Mouse (Mus musculus): ENCODE measurements around the gene Polr1d. TPM values are rescaled to one million over a fixed set of nuclear protein-coding genes. Genes with fewer than 3 reads are reported as not detected.

Gene Polr1d
- polyA plus RNA-seq, 1 experiment from 2014 or later, result 161 TPM

DNA sequence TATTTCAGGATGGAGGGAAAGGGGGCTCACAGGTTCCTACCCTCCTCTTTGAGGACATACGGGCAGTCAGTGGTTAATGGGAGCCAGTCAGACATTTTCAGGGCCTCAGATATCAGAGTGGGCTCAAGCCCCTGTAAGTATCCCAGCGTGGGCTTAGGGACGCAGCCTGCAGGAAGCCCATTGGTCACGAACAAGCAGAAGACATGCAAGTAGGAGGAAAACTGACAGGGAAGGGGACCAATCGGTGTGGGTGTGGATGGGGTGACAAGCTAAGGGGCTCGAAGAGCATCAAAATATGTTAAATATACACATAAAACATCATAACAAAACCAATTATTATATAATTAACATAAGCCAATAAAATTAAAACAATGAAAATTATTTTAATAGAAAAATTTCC lies 22.5 kb upstream of the Polr1d start:
- no peak overlapping the region for H3K4me3 ChIP-seq (replicated peaks; ENCODE audit: low read depth, low read length)
- no peak overlapping the region for H3K27ac ChIP-seq
- no peak for TF ChIP-seq CTCF (IDR thresholded peaks at IDR 0.05; ENCODE audit: low read depth)
- peaks cover 7% of the 10 kb centered on the region; the same call in 1 of the 2 replicates for H3K4me1 ChIP-seq (replicated peaks; ENCODE audit: insufficient read depth, low read length)
- H3K9ac ChIP-seq (ENCODE audit: low read depth, low read length), result no peak overlapping the region
- 84% methylated on average over 6 of the region's 6 CpGs for WGBS
- H3K27me3 ChIP-seq (ENCODE audit: insufficient read depth, low read length), result no peaks in the 10 kb centered on the region
- no peaks in the 10 kb centered on the region for H3K9me3 ChIP-seq (replicated peaks; ENCODE audit: low read length)
- no peaks in the 10 kb centered on the region for H3K36me3 ChIP-seq (ENCODE audit: insufficient read depth, low read length)
- ATAC-seq (replicated peaks; ENCODE audit: low FRiP score, low read depth), result no peak
- H3K4me2 ChIP-seq (ENCODE audit: low read length), result no peak overlapping the region
- DNase-seq (ENCODE audit: low spot score), result no peak

DNA sequence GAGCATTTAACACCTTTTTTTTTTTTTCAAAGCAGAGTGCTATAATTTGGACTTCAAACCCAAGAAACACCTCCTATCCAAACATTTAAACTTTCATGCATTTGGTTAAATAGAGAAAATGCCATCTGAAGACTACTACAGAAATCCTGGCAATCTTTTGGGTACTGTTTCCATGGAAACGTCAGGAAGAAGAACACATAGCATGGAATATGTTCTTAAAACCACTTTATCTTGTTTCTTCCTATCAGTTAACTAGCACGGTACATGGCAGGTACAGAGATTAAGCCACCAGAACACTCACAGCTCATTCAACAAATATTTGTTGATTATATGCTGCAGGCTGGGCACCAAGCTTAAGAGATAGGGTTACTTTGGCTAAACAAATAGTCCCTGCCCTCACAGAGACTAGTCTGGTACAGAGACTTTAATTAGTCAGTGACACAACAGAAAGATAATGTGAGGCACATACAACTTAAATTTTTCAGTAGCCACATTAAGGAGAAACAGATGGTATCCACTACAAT lies 22.0 kb upstream of the Polr1d start:
- Histone ChIP-seq H3K9me3 (replicated peaks; ENCODE audit: low read length) (no peaks in the 10 kb centered on the region), H3K36me3 (ENCODE audit: insufficient read depth, low read length) (no peaks in the 10 kb centered on the region), H3K9ac (ENCODE audit: low read depth, low read length) (no peak overlapping the region), H3K4me2 (ENCODE audit: low read length) (no peak overlapping the region), H3K27me3 (ENCODE audit: insufficient read depth, low read length) (no peaks in the 10 kb centered on the region), H3K27ac (no peak overlapping the region), H3K4me1 (replicated peaks; ENCODE audit: insufficient read depth, low read length) (peaks cover 7% of the 10 kb centered on the region; the same call in 1 of the 2 replicates), H3K4me3 (replicated peaks; ENCODE audit: low read depth, low read length) (no peak overlapping the region)
- DNase-seq (ENCODE audit: low spot score) (no peak), ATAC-seq (replicated peaks; ENCODE audit: low FRiP score, low read depth) (no peak)
- WGBS, result 81% methylated on average over 2 of the region's 2 CpGs
- TF ChIP-seq CTCF (IDR thresholded peaks at IDR 0.05; ENCODE audit: low read depth), result no peak

DNA sequence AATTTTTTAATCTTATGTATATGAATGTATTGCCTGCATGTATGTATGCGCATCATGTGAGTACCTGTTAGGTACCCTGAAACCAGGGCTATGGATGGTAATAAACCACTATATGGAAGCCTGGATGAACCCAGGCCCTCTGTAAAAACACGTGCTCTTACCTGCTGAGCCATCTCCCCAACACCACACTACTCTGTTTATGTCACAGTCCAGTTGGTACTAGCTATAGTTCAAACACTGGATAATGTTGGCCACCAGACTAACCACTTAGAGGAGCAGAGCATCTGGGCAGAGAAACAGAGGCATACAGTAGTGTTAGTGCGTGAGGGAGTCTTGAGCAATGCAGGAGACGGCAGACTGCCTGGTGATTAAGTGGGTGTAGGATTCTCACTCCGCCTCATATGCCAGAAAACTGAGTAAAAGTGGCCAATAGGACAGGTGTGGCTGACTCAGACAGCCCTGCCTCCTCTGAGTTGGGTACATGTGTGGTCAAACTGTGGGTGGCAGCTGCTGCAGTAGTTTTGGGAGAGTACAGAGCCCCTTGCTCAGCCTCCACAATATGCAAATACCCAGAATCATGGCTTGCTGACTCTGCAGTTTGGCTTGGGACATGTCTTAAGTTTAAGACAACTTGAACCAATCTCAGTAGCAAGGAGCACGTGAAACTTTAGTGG lies 21.1 kb upstream of the Polr1d start:
- WGBS, result 86% methylated on average over 6 of the region's 6 CpGs
- H3K9ac ChIP-seq (ENCODE audit: low read depth, low read length), result no peak overlapping the region
- no peak for ATAC-seq (replicated peaks; ENCODE audit: low FRiP score, low read depth)
- no peak for DNase-seq (ENCODE audit: low spot score)
- no peak overlapping the region for H3K4me3 ChIP-seq (replicated peaks; ENCODE audit: low read depth, low read length)
- TF ChIP-seq CTCF (IDR thresholded peaks at IDR 0.05; ENCODE audit: low read depth), result no peak
- H3K36me3 ChIP-seq (ENCODE audit: insufficient read depth, low read length), result no peaks in the 10 kb centered on the region
- H3K27me3 ChIP-seq (ENCODE audit: insufficient read depth, low read length), result no peaks in the 10 kb centered on the region
- H3K4me2 ChIP-seq (ENCODE audit: low read length), result no peak overlapping the region
- H3K9me3 ChIP-seq (replicated peaks; ENCODE audit: low read length), result no peaks in the 10 kb centered on the region
- peaks cover 7% of the 10 kb centered on the region; the same call in 1 of the 2 replicates for H3K4me1 ChIP-seq (replicated peaks; ENCODE audit: insufficient read depth, low read length)
- H3K27ac ChIP-seq, result no peak overlapping the region

DNA sequence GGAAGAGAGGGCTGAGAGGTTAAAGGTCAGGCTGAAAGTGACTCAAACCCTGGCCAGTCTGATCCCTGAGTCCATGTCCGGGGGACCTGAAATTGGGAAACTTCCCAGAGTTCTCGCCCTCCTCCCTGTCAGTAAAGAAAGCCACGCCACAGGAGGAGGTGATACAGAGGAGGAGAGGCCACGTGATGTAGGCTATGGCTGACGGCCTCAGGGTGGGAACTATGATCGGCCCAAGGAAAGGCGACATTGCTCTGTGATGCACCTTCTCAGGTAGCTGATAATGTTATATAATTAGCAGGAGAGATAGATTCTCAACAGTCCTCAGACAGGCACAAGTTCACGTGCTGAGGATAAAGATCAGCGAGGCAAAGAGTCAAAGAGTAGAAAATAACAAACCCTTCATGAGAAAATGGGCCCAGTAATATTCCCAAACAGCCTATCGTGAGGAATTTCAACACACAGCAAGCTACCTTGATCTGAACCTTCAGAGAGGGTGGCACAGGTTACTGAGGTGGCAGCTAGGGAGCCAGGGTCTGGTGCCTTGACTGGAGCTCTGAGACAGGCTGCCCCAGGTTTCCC lies 20.0 kb upstream of the Polr1d start:
- no peaks in the 10 kb centered on the region for H3K4me1 ChIP-seq (replicated peaks; ENCODE audit: insufficient read depth, low read length)
- H3K9me3 ChIP-seq (replicated peaks; ENCODE audit: low read length), result no peaks in the 10 kb centered on the region
- no peak overlapping the region for H3K9ac ChIP-seq (ENCODE audit: low read depth, low read length)
- H3K4me3 ChIP-seq (replicated peaks; ENCODE audit: low read depth, low read length), result no peak overlapping the region
- H3K36me3 ChIP-seq (ENCODE audit: insufficient read depth, low read length), result no peaks in the 10 kb centered on the region
- H3K27me3 ChIP-seq (ENCODE audit: insufficient read depth, low read length), result no peaks in the 10 kb centered on the region
- WGBS, result 83% methylated on average over 10 of the region's 10 CpGs
- no peak overlapping the region for H3K4me2 ChIP-seq (ENCODE audit: low read length)
- no peak for TF ChIP-seq CTCF (IDR thresholded peaks at IDR 0.05; ENCODE audit: low read depth)
- ATAC-seq (replicated peaks; ENCODE audit: low FRiP score, low read depth) (no peak), DNase-seq (ENCODE audit: low spot score) (no peak)
- no peak overlapping the region for H3K27ac ChIP-seq

DNA sequence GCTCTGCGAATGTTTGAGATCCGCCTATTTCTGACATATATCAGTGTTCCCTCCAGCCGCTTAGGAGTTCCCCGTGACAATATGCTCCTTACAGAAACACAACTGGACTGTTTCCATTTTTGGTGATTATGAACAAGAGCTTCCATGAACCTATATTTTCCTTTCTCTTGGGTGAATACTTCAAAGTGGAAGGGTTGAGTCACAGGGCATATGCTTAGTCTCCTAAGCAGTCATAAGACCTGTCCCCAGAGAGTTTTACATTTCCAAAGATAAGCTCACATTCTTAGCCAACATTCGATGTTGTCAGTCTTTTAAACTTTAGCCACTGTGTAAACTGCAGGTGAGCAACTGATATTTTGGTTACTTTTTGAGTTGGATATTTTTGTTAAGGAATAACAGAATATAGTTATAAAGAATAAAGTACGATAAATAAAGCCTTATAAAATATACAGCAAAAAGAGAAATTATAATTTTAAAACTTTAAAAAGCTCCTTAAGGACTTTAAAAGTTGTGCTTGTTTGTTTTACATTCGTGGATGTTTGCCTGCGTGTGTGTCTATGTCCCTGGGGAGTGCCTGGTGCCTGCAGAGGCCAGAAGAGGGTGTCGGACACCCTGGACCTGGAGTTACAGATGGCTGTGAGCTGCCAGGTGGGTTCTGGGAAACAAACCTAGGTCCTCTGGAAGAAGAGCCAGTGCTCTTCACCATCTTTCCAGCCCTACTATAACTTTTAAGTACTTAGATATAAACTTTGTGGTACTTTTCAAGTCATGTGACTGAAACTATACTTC lies 19.0 kb upstream of the Polr1d start:
- Histone ChIP-seq H3K27ac (no peak overlapping the region), H3K4me1 (replicated peaks; ENCODE audit: insufficient read depth, low read length) (no peaks in the 10 kb centered on the region), H3K4me2 (ENCODE audit: low read length) (no peak overlapping the region), H3K9me3 (replicated peaks; ENCODE audit: low read length) (no peaks in the 10 kb centered on the region), H3K4me3 (replicated peaks; ENCODE audit: low read depth, low read length) (no peak overlapping the region), H3K27me3 (ENCODE audit: insufficient read depth, low read length) (no peaks in the 10 kb centered on the region), H3K36me3 (ENCODE audit: insufficient read depth, low read length) (no peaks in the 10 kb centered on the region), H3K9ac (ENCODE audit: low read depth, low read length) (no peak overlapping the region)
- no peak for TF ChIP-seq CTCF (IDR thresholded peaks at IDR 0.05; ENCODE audit: low read depth)
- no peak for DNase-seq (ENCODE audit: low spot score)
- no peak for ATAC-seq (replicated peaks; ENCODE audit: low FRiP score, low read depth)
- WGBS, result 79% methylated on average over 9 of the region's 9 CpGs

DNA sequence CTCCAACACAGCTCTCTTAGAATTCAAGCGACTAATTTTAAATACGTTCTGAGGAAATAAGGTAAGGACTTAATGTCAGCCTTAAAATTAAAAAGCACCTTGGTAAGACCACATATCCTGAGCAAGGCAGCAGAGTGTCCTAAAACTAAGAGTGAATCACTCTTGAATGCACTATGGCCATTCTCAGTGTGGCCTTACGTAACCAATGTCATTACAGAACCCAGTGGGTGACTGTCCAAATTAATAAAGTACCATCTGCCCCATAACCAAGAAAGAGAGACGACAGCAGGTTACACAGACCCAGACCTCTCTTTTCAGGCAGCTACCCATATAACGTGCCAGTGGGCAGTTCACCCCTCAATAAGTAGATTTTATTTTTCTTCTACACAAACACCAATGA lies 18.2 kb upstream of the Polr1d start:
- H3K4me3 ChIP-seq (replicated peaks; ENCODE audit: low read depth, low read length), result no peak overlapping the region
- H3K4me1 ChIP-seq (replicated peaks; ENCODE audit: insufficient read depth, low read length), result no peaks in the 10 kb centered on the region
- no peak overlapping the region for H3K9ac ChIP-seq (ENCODE audit: low read depth, low read length)
- H3K27me3 ChIP-seq (ENCODE audit: insufficient read depth, low read length), result no peaks in the 10 kb centered on the region
- ATAC-seq (replicated peaks; ENCODE audit: low FRiP score, low read depth), result no peak
- H3K36me3 ChIP-seq (ENCODE audit: insufficient read depth, low read length), result no peaks in the 10 kb centered on the region
- WGBS, result 91% methylated on average over 5 of the region's 5 CpGs
- H3K9me3 ChIP-seq (replicated peaks; ENCODE audit: low read length), result no peaks in the 10 kb centered on the region
- H3K4me2 ChIP-seq (ENCODE audit: low read length), result no peak overlapping the region
- DNase-seq (ENCODE audit: low spot score), result no peak
- no peak overlapping the region for H3K27ac ChIP-seq
- TF ChIP-seq CTCF (IDR thresholded peaks at IDR 0.05; ENCODE audit: low read depth), result no peak
